Mouse (Mus musculus) urinary bladder, postnatal 4 days (tissue): Measurements from ENCODE around the gene Olfr722.
"Not testable (repeated sequence)": the region's sequence is repeated elsewhere in the genome, so short reads cannot be mapped to it uniquely, and the experiment has no call there.

Source experiments
- DNase-seq, 2 experiments: peaks; one replicate each; pipeline ENCODE4 v3.0.0; 2021 to 2022; ENCODE audit warnings: low spot score in 2 of 2

The Olfr722 gene

GRCm38 (mm10) chr14:49901899-49902298 lies at the start of gene Olfr722:
Olfr722 (minus strand) TSS chr14:49901999.
- DNase-seq = no peak

GRCm38 (mm10) chr14:49931687-49932086 lies 29.9 kb upstream of the Olfr722 start, which contains the start of gene Olfr723:
Olfr723 (minus strand) TSS chr14:49931787.
- not testable (repeated sequence) for DNase-seq

GRCm38 (mm10) chr14:49860387-49860786 lies 41.4 kb downstream of the Olfr722 start:
- no peak for DNase-seq
